Mouse (Mus musculus): ENCODE data around the gene Tspan18.

DNA sequence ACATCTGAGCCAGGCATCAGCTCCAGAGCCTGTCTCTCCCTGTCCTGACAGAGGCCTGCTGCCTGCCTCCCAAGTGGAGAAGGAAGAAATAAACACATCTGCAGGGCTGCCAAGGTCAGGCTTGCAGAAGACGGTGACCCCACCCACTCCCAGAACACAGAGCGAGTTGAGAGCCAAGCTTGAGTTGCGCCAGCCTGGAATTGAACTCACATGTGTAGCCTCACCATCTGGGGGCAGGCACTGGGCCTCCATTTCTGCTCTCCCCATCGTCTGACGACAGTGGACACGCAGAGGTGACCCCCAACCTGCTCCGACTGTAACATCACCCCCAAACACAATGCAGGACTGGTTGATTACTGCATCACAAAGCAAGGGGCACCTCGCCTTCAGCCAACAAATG, 12.4 kb downstream of the Tspan18 start:
- TF ChIP-seq CTCF (IDR thresholded peaks at IDR 0.05; ENCODE audit: control insufficient read depth, insufficient read depth, insufficient read length) (no peak), MYOG (IDR thresholded peaks at IDR 0.05; ENCODE audit: control insufficient read depth, extremely low read depth, insufficient read length) (no peak)

All from C2C12 (cell line).